Mouse (Mus musculus): ENCODE measurements around the gene Fam229a. TPM values are rescaled to one million over a fixed set of nuclear protein-coding genes. Genes with fewer than 3 reads are reported as not detected.
"Not testable (repeated sequence)": the region's sequence is repeated elsewhere in the genome, so short reads cannot be mapped to it uniquely, and the experiment has no call there.

Gene Fam229a
- polyA plus RNA-seq, 1 experiment from 2014 or later, result not detected

- Histone ChIP-seq H3K4me1 (ENCODE audit: control insufficient read depth, insufficient read depth, low read length) (peaks cover 16% of the 10 kb centered on the region), H3K27ac (ENCODE audit: low read length) (no peak overlapping the region), H3K9me3 (replicated peaks; ENCODE audit: control insufficient read depth, low read length) (no peaks in the 10 kb centered on the region), H3K27me3 (ENCODE audit: control insufficient read depth, insufficient read depth, low read length) (no peaks in the 10 kb centered on the region), H3K4me3 (replicated peaks; ENCODE audit: low read length) (no peak overlapping the region), H3K4me2 (ENCODE audit: low read depth, low read length) (no peak overlapping the region), H3K9ac (ENCODE audit: low read length) (no peak overlapping the region; the same call in 1 of the 2 replicates), H3K36me3 (ENCODE audit: control insufficient read depth, insufficient read depth, low read length) (no peaks in the 10 kb centered on the region)
- ATAC-seq (ENCODE audit: insufficient read depth, low FRiP score), result no peak
- WGBS, result 61% methylated on average over 6 of the region's 6 CpGs
Observed at GRCm38 (mm10) chr4:129511413-129512096, 20.6 kb downstream of the Fam229a start.

DNA sequence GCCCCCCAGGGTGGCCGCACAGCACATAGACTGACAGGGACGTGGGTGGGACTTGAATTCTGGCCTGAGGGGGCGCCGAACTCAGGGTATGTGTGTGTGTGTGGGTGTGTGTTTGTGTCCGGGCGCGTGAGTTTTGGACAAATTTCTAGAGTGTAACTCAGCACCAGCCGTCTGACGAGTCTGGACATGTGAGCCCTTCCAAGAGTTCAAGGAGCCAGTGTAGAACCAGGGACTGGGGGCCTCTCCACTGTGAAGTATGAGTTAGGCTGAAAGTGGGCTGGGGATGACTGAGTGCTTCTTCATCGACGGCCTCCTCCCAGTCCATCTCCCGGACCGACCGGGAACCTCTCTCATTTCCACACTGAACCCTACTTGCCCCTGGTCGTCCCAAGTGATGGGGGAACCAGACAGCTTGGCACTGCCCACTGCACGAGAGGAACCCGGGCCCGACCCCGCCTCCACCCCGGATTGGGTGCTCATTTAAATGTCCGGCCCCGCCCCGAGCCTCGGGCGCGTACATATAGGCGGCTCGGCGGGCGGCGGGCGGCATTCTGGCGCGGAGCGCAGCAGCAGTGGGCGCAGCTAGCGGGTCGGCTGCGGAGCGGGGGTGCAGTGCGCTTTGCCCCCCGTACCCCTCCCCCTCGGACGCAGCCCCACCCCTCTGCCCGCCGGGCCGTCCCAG is 22.2 kb downstream of the Fam229a start, which contains the start of gene Marcksl1:
Gene Marcksl1, plus strand, starts transcription at position 496 of the 682 bp plus-strand sequence.
- Histone ChIP-seq H3K27ac (ENCODE audit: low read length) (peak within 1 kb of the TSS; percentile 94), H3K9ac (ENCODE audit: low read length) (peak within 1 kb of the TSS; percentile 100), H3K4me3 (replicated peaks; ENCODE audit: low read length) (peak within 1 kb of the TSS; percentile 93), H3K4me1 (ENCODE audit: control insufficient read depth, insufficient read depth, low read length) (peaks cover 12% of the 10 kb centered on the region), H3K9me3 (replicated peaks; ENCODE audit: control insufficient read depth, low read length) (no peaks in the 10 kb centered on the region), H3K36me3 (ENCODE audit: control insufficient read depth, insufficient read depth, low read length) (no peaks in the 10 kb centered on the region), H3K4me2 (ENCODE audit: low read depth, low read length) (peak within 1 kb of the TSS; percentile 79), H3K27me3 (ENCODE audit: control insufficient read depth, insufficient read depth, low read length) (no peaks in the 10 kb centered on the region)
- 4% methylated on average over 47 of the region's 47 CpGs for WGBS
- peak; percentile 87 for ATAC-seq (ENCODE audit: insufficient read depth, low FRiP score)

- peak; percentile 25 for ATAC-seq (ENCODE audit: insufficient read depth, low FRiP score)
Observed at GRCm38 (mm10) chr4:129513891-129514290, 22.9 kb downstream of the Fam229a start.

DNA sequence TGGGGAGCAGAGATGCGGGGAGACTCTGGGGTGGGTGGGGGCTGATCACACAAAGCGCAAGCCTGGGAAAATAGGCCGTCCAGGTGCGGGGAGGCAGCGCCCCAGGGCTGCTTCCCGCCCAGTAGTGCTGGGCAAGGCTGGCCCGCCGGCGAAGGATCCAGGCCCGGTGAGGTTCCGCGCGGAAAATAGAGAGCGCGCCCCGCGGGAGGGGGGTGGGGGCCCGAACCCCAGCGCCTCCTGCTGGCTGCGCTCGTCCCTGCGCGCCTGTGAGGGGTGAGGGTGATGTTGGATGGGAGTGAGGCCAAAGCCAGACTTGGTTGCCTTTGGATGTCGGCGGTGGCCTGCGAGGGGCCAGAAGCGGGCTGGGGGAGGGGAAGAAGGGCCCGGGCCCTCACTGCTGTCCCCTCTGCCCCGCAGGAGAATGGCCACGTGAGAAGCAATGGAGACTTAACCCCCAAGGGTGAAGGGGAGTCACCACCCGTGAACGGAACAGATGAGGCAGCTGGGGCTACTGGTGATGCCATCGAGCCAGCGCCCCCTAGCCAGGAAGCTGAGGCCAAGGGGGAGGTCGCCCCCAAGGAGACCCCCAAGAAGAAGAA is 23.4 kb downstream of the Fam229a start:
- peaks cover 9% of the 10 kb centered on the region; the same call in 1 of the 2 replicates for H3K4me1 ChIP-seq (ENCODE audit: control insufficient read depth, insufficient read depth, low read length)
- H3K9me3 ChIP-seq (replicated peaks; ENCODE audit: control insufficient read depth, low read length), result no peaks in the 10 kb centered on the region
- peak overlapping the region; percentile 100 for H3K9ac ChIP-seq (ENCODE audit: low read length)
- peak overlapping the region; percentile 79 for H3K4me2 ChIP-seq (ENCODE audit: low read depth, low read length)
- under 1% methylated on average over 29 of the region's 35 CpGs for WGBS
- peak overlapping the region; percentile 94 for H3K27ac ChIP-seq (ENCODE audit: low read length)
- ATAC-seq (ENCODE audit: insufficient read depth, low FRiP score), result peak; percentile 47
- H3K27me3 ChIP-seq (ENCODE audit: control insufficient read depth, insufficient read depth, low read length), result no peaks in the 10 kb centered on the region
- no peaks in the 10 kb centered on the region for H3K36me3 ChIP-seq (ENCODE audit: control insufficient read depth, insufficient read depth, low read length)
- peak overlapping the region; percentile 93 for H3K4me3 ChIP-seq (replicated peaks; ENCODE audit: low read length)

More at GRCm38 (mm10) chr4:129513891-129514290, 22.9 kb downstream of the Fam229a start:
- Histone ChIP-seq H3K4me3 (replicated peaks; ENCODE audit: low read length) (peak overlapping the region; percentile 93), H3K27me3 (ENCODE audit: control insufficient read depth, insufficient read depth, low read length) (no peaks in the 10 kb centered on the region), H3K27ac (ENCODE audit: low read length) (peak overlapping the region; percentile 94), H3K4me2 (ENCODE audit: low read depth, low read length) (peak overlapping the region; percentile 79), H3K4me1 (ENCODE audit: control insufficient read depth, insufficient read depth, low read length) (peaks cover 12% of the 10 kb centered on the region), H3K9ac (ENCODE audit: low read length) (peak overlapping the region; percentile 100), H3K36me3 (ENCODE audit: control insufficient read depth, insufficient read depth, low read length) (no peaks in the 10 kb centered on the region), H3K9me3 (replicated peaks; ENCODE audit: control insufficient read depth, low read length) (no peaks in the 10 kb centered on the region)
- under 1% methylated on average over 55 of the region's 57 CpGs for WGBS

DNA sequence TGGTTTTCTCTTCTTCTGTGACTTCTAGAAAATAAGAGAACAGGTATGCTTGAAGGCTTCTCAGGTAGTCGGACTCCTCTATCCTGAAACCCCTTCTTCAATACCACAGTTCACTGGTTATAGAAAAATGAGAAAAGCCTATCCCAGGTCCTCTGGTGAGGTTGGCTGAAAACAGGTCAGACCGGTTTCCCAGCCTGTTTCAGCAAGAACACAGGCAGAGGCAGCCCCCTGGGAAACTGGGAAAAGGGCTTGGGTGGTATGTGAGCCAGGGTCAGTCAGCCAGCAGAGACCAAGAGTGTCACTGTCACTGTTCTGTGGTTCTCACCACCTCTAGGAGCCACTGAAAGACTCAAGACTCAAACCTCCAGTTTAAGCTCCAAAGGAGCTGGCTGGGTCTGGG is 25.9 kb downstream of the Fam229a start:
- Histone ChIP-seq H3K27ac (ENCODE audit: low read length) (peak overlapping the region; percentile 56), H3K36me3 (ENCODE audit: control insufficient read depth, insufficient read depth, low read length) (peaks cover 20% of the 10 kb centered on the region), H3K9ac (ENCODE audit: low read length) (no peak overlapping the region), H3K4me1 (ENCODE audit: control insufficient read depth, insufficient read depth, low read length) (peaks cover 7% of the 10 kb centered on the region; the same call in 1 of the 2 replicates), H3K4me3 (replicated peaks; ENCODE audit: low read length) (no peak overlapping the region), H3K4me2 (ENCODE audit: low read depth, low read length) (no peak overlapping the region), H3K27me3 (ENCODE audit: control insufficient read depth, insufficient read depth, low read length) (no peaks in the 10 kb centered on the region), H3K9me3 (replicated peaks; ENCODE audit: control insufficient read depth, low read length) (no peaks in the 10 kb centered on the region)
- peak; percentile 19 for ATAC-seq (ENCODE audit: insufficient read depth, low FRiP score)
- WGBS, result 37% methylated on average over 2 of the region's 2 CpGs

GRCm38 (mm10) chr4:129518519-129518918 is 27.5 kb downstream of the Fam229a start:
- Histone ChIP-seq H3K36me3 (ENCODE audit: control insufficient read depth, insufficient read depth, low read length) (peaks cover 35% of the 10 kb centered on the region), H3K4me2 (ENCODE audit: low read depth, low read length) (no peak overlapping the region), H3K4me1 (ENCODE audit: control insufficient read depth, insufficient read depth, low read length) (peaks cover 2% of the 10 kb centered on the region; the same call in 1 of the 2 replicates), H3K4me3 (replicated peaks; ENCODE audit: low read length) (no peak overlapping the region), H3K9me3 (replicated peaks; ENCODE audit: control insufficient read depth, low read length) (no peaks in the 10 kb centered on the region), H3K27ac (ENCODE audit: low read length) (no peak overlapping the region), H3K9ac (ENCODE audit: low read length) (no peak overlapping the region), H3K27me3 (ENCODE audit: control insufficient read depth, insufficient read depth, low read length) (no peaks in the 10 kb centered on the region)
- ATAC-seq (ENCODE audit: insufficient read depth, low FRiP score), result no peak
- WGBS, result 87% methylated on average over 8 of the region's 8 CpGs

DNA sequence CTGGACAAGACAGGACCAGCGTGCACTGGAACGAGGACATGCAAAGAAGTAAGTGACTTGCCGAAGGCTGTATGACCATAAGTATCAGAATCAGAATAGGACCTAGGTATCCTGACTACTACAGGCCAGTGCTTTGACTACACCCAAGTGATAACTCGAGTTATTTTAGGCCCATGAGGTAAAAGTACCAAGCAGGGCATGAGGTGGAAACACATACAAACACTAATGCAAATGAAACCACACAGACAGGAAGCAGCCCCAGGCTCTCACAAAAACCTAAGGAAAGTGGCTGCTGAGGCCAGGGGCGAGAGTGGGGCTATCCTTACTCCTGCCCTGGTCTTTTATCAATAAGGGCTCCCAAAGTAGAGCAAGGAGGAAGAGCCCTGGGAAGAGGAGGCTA is 34.3 kb downstream of the Fam229a start:
- WGBS, result 89% methylated on average over 5 of the region's 5 CpGs
- H3K4me1 ChIP-seq (ENCODE audit: control insufficient read depth, insufficient read depth, low read length), result no peaks in the 10 kb centered on the region
- no peaks in the 10 kb centered on the region for H3K27me3 ChIP-seq (ENCODE audit: control insufficient read depth, insufficient read depth, low read length)
- ATAC-seq (ENCODE audit: insufficient read depth, low FRiP score), result no peak
- peaks cover 50% of the 10 kb centered on the region for H3K36me3 ChIP-seq (ENCODE audit: control insufficient read depth, insufficient read depth, low read length)
- H3K4me3 ChIP-seq (replicated peaks; ENCODE audit: low read length), result no peak overlapping the region
- no peaks in the 10 kb centered on the region for H3K9me3 ChIP-seq (replicated peaks; ENCODE audit: control insufficient read depth, low read length)
- H3K9ac ChIP-seq (ENCODE audit: low read length), result no peak overlapping the region
- no peak overlapping the region for H3K27ac ChIP-seq (ENCODE audit: low read length)
- H3K4me2 ChIP-seq (ENCODE audit: low read depth, low read length), result no peak overlapping the region

DNA sequence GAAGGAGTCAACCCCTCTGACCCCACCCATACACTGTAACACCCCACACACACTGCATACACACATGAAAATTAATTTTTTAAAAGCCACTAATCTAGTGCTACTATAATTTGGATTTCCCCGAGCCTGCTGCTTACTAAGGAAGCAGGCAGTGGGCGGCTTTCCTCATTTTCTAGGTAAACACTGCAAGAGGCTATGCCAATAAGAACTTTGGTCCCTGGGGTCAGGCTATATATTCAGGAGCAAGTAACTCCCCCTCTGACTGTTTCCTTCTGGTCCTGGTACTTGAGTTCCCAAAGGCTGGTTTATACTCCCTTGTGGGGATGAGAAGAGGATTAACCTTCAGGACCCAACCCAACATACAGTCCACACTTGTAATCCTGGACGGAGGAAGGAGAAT is 34.9 kb downstream of the Fam229a start:
- H3K4me3 ChIP-seq (replicated peaks; ENCODE audit: low read length), result no peak overlapping the region
- WGBS, result 64% methylated on average over 3 of the region's 3 CpGs
- H3K4me1 ChIP-seq (ENCODE audit: control insufficient read depth, insufficient read depth, low read length), result no peaks in the 10 kb centered on the region
- no peaks in the 10 kb centered on the region for H3K9me3 ChIP-seq (replicated peaks; ENCODE audit: control insufficient read depth, low read length)
- no peak for ATAC-seq (ENCODE audit: insufficient read depth, low FRiP score)
- H3K9ac ChIP-seq (ENCODE audit: low read length), result no peak overlapping the region
- no peak overlapping the region for H3K27ac ChIP-seq (ENCODE audit: low read length)
- H3K4me2 ChIP-seq (ENCODE audit: low read depth, low read length), result no peak overlapping the region
- no peaks in the 10 kb centered on the region for H3K27me3 ChIP-seq (ENCODE audit: control insufficient read depth, insufficient read depth, low read length)
- peaks cover 46% of the 10 kb centered on the region for H3K36me3 ChIP-seq (ENCODE audit: control insufficient read depth, insufficient read depth, low read length)

GRCm38 (mm10) chr4:129528901-129529300 is 37.9 kb downstream of the Fam229a start:
- not testable (repeated sequence) for ATAC-seq (ENCODE audit: insufficient read depth, low FRiP score); H3K4me1 ChIP-seq (ENCODE audit: control insufficient read depth, insufficient read depth, low read length); H3K27me3 ChIP-seq (ENCODE audit: control insufficient read depth, insufficient read depth, low read length); H3K4me3 ChIP-seq (replicated peaks; ENCODE audit: low read length); H3K9me3 ChIP-seq (replicated peaks; ENCODE audit: control insufficient read depth, low read length); H3K4me2 ChIP-seq (ENCODE audit: low read depth, low read length); H3K9ac ChIP-seq (ENCODE audit: low read length); H3K27ac ChIP-seq (ENCODE audit: low read length)
- WGBS, result 92% methylated on average over 5 of the region's 6 CpGs
- peaks cover 28% of the 10 kb centered on the region for H3K36me3 ChIP-seq (ENCODE audit: control insufficient read depth, insufficient read depth, low read length)

All from stomach, embryonic 16.5 days (tissue).